Mouse (Mus musculus) 416B (cell line): ENCODE measurements at regions not wholly inside any gene's neighbourhood (a gene's known extent, or its start where the extent isn't known, plus 50 kb on each side); places are given as distances from the start of the nearest gene placed in this dataset.
"Not testable (repeated sequence)": the region's sequence is repeated elsewhere in the genome, so short reads cannot be mapped to it uniquely, and the experiment has no call there.

Source experiments
- DNase-seq: peaks from one replicate; pipeline ENCODE4 v3.0.0; 2011; ENCODE audit warnings: low read depth

DNA sequence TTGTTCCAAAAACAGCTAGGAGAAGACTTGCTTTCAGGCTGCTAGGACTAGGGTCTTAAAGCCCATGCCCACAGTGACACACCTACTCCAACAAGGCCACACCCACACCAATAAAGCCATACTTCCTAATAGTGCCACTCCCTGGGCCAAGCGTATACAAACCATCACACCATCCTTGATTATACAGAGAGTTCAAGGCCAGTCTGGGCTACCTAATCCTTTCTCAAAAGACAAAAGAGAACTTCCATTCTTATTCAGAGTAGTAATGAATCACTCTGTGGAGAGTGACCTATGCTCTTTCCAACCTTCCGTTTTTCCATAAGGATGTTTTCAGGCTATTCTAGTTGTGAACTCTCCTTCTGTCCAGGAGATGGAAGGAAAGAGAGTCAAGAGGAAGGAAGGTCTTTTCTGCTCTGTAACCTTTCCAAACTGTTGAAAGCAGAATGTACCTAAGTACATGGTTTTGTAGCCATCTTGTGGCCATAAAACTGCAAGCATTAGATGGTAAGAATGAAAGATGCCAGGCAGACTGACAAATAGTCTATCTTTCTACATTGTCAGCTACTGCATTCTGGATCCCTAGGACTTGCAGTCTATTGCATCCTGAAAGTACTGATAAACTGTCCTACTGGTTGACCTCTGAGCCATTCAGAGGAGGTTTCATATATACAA, 145.8 kb upstream of the Mon1b start:
- DNase-seq, result no peak

DNA sequence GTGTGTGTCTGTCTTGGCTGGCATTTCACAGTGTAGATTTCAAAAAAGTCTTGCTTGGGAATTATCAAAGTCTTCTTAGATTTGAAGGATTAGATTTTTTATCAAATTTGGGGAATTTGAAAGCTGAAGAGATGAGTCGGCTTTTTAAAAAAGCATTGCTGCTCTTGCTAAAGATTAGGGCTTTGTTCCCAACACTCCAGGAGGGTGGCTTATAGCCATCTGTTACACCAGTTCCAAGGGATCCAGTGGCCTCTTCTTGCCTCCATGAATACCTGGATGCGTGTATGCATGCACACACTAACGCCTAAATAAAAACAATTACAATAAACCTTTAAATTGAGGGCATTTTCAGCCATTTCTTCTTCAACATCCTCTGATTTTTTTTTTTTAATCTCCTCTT, 144.5 kb upstream of the Mon1b start:
- no peak for DNase-seq

DNA sequence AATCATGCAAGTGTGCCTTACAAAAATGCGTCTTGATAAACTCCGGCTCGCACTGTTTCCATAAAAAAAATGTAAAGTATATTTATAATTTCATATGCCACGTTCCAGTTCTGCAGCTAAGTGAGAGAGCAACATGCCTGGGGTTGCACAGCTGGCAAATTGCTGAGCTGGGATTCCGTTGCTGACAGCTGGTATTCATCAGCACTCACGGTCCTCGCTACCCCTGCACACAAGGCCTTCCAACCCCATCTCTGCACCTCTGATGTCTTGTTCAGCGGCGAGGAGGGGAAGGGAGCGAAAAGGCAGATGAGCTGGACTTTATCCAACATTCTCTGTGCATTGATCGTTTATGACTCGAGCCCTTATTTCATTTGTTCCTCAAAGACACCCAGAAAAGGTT, 138.5 kb upstream of the Mon1b start:
- DNase-seq, result no peak

DNA sequence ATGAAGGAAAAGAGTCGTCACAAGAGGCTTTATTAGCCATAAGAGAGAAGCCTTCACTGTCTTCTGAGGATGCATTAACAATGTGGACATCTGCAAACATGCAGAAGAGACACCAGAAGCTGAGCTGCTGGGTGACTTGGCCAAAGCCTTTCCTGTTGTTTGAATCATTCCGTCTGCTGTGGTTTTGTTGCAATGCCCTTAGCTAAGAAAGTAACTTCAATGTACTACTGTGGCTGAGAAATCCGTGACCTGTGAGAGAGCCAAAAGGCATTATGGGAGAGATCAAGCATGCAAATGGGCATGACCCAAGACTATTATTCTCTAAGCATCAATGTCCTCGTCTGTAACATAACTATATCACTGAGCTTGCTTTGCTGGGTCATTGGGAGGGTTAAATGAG, 132.7 kb upstream of the Mon1b start:
- no peak for DNase-seq

DNA sequence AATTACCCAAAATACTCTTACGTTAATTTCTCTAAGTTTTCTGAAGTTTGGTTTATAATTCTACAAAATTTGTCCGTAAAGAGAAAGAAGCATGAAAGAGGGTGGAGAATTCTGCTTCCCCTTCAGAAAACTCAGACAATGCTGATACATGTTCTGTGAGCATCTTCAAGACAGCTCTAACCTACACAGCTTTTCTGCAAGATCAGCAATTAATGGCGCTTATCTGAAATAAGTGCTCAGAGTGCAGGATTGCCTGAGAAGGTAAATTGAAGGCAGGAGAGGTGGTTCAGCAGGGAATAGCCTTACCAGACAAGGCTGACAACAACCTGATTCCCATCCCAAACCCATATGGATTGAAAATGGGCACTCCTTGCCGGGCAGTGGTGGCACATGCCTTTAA, 122.5 kb upstream of the Mon1b start:
- DNase-seq, result no peak

DNA sequence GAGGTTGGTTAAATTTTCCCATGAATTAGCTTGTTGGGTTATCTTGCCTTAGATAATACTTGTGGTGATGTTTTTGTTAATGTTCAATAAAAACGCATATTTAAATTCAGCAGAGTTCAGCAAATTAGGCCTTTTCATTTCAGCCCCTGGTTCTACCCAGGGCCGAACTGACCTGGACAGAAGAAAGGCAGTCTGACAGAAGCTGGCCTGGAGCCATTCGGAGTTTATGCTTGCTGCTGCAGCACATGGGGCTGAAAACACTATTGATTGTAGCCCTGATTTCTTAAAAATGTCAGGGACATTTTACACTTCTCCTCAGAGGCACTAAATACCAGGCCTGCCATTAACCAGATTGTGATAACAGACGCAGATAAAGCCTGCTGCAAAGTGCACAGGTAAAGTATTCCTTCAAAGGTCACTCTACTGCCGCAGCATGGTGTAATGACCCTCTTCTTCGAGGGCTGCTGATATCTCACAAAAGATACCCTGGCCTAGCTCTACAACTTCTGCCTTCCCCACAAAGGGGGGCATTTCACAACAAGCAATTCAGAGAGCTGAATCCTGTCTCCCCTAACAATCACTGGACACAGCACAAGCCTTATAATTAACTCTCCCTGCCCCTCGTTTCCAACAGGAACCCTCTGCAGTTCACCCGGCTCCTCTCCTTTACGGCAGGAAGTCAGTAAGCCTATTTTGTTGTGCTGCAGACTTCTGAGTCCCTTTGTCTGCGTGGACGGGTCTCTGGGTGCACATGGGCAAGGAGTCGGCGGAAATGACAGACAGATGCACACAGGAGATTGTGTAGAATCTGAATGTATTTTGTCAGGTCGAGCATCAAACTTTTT, 121.3 kb upstream of the Mon1b start:
- no peak for DNase-seq

DNA sequence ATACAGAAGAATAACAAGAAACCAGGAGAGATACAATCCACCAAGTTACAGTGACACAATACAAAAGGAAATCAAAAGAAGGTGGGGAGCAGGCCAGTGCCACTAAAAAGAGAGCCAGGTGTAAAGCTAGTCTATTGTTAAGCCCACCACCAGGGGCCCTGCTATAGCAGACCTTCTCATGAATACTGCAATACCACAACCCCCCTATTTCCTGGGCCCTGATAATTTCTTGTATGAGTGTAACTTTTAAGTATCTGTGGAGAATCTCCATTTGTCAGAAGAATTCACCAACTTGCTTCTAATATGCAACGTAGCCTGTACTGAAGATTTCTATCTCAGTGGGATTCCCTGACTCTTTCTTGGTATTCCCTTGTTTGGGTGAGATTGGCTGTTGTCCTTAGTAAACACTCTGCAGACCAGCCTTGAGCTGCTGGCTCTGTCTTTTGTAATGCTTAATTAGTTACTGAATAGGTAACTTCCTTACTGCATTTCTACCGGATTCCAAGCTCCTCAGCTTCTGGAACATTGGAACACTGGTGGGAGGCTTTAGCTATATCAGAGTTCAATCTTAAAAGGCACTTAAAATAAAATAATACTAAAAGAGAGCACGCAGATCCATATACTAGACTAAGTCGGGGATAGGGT, 120.5 kb upstream of the Mon1b start:
- not testable (repeated sequence) for DNase-seq

DNA sequence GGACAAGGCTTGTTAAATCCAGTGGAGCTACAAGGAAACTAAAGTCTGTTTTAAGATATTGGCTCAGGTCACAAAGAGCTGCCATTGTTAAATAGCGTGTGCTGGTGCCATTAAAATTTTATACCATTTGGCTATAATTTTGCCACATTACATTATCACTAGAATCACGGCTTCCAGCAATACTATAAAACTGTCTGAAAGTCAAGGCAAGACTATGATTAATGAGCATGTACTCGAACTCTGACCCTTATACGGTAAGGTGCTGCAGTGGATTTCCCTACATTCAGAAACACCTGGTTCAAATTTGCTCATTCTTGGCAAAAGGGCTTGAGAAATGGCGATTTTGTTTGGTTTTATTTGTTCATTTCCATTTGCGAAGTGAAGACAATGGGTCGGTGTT, 119.2 kb upstream of the Mon1b start:
- DNase-seq, result no peak

DNA sequence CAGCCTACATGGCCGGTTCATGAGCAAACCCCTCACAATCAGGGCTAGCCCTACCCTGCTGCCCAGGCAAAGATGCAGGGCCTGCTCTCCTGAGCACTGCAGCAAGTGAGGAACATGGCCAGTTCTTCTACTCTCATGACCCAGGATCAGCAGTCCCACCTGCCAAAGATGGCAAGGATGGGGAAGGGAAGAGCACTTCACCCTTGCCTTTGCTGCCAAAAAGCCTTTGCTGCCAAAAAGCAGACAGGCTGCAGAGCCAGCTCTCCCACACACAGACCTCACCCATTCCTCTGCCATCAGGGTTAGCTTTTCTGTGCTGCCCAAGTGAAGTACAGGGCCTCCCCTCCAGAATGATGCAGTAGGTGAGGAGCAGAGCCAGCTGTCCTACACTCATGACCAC, 117.5 kb upstream of the Mon1b start:
- no peak for DNase-seq

DNA sequence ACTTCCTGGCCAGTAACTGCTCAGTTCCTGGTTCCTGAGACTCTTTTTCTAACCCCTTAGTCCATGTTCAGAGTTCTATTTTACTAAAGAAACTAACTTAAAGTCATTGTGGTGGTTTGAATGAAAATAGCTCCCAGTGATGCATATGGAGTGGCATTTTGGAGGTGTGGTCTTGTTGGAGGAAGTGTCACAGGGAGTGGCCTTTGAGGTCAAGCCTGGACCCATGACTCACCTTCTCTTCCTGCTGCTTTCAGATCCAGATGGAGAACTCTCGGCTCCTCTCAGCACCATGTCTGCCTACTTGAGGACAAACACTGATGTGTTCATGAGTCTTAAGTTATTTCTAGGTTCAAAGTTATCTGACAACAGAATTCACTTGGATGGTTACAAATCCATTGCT, 111.8 kb upstream of the Mon1b start:
- no peak for DNase-seq

DNA sequence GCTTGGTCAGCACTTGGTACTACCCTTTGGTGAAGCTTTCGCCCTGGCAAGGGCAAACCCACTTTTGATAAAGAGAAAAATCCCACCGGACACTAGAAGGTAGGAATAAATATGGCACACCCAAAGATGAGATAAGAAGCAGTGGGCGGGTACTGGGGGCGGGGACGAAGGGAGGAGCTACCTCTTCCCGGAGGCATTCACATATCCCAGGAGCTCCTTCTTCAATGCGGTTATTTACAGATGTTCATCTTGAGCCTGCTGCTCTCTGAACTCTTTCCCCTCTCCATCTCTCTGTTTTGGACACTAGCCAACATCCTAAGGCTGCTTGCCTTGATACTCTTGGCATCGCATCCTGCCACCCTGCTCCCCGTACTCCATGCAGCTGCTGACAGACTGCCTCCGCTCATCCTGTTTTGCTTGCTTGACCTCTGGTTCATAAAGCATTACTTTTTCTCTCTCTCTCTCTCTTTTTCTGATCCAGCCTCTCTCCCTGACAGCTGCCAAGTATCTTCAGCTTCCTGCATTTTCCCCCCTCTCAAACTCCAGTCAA, 104.2 kb upstream of the Mon1b start:
- no peak for DNase-seq

DNA sequence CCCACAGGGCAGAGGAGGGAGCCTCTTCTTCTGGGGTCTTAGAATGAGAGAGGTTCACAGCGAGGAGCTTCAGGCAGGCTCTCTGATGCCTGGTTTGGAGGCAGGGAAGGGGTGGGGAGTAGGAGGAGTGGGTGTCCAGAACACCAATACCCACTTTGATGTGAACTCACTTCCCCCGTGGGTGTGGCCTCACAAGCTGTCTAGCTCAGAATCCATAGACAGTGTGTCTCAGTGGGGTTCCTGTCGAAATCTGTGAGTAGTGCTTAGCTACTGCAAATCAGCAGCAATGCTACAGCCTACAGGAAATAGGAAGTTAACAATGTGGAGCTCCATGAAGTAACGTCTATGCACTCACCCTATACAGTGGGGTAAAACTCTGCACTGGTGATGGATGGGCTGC, 102.5 kb upstream of the Mon1b start:
- DNase-seq, result no peak

DNA sequence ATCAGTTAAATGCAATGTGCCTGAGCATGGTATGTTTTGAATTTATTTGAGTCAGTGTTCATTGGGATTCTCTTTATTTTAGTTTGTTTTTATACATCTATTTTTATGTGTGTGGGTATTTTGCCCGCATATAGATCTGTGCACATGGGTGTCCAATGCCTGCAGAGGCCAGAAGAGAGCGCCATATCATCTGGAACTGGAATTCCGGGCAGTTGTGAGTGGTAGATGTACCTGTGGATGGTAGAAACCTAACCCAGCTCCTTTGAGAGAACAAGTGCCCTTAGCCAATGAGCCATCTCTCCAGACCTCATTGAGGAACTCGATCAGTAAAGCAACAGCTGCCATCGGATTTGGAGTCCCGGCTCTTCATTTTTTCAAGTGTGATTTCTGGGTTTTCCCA, 94.0 kb upstream of the Mon1b start:
- DNase-seq, result no peak

DNA sequence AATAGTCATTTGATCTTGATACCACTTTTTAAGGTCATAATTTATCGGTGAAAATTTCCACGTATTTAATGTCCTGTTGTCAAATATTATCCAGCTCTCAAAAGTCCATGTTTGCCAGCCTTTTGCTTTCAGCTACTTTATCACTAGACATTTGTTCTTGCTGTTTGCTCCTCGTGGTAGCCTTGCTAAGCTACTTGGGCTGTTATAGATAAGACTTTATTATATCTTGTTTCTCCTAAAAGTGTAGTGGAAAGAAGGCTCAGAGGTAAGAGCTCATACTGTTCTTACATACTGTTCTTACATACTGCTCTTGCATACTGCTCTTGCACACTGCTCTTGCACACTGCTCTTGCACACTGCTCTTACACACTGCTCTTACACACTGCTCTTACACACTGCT, 93.3 kb upstream of the Mon1b start:
- no peak for DNase-seq

DNA sequence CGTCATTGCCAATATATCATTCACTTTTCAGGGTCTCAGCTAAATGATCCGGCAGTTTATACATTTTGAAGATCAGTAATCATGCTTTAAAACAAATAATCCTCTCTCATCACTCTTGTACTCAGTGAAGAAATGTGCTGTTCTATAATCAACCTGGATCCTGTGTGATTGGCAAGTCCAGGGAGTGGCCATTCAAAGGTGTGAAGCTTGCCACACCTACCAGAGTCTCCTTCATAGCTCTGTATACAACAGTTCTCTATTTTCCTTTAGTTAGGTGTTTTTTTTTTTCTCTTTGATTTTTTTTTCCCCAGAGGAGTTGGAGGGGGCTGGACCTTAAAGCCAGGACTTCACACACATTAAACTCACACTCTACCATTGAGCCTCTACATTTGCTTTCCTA, 92.7 kb upstream of the Mon1b start:
- DNase-seq, result no peak

DNA sequence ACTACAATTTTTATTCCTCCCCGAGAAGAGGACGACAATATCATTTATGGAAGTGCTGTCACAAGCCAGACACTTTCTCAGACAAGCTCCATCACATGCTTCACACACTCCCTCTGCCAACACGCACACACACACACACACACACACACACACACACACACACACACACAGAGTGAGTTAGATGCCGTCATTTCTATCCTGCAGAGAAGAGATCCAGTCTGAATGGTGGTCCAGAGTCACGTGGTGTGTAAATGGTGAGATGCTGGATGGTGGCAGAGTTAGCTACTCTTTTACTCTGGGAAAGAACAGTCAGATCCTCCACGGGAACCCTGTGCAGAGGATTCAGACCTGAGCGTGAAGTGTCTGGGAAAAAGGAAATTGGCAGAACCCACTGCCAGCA, 86.2 kb upstream of the Mon1b start:
- no peak for DNase-seq

DNA sequence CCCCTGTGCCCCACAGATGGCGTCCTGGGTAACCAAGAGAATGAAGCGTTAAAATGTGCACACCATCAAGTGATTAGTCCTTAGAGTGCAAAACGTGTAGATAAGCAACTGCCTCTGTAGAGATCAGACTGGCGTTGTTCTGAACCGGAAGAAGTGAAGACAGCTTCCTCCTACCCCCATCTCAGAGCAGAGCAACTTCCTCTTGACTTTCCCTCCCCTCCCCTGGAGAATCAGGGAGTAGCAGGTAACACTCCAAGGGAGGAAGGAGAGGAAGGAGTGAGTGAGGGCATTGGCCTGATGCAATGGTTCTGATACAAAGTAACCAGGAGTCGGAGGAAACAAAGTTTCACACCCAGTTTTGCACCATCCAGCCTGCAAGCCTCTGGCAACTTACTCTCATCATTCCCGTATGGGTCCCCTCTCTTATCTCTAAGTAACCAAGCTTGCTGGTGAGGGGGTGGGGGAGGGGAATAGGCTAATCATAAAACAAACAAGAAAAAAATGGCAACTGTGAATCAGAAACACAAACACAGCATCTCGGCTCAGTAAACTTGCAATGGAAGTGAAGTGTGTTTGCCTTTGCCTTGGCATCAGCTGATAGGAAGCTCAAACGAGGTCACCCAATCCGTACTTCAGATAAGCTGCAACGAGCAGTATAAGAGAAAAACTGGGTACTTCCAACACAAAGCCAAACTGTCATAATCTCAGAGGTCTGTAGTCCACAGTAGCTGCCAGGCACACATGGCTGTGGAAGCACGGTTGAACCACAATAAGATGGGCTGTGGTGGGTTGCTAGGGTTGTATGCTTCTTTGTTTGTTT, 83.7 kb upstream of the Mon1b start:
- DNase-seq, result no peak

DNA sequence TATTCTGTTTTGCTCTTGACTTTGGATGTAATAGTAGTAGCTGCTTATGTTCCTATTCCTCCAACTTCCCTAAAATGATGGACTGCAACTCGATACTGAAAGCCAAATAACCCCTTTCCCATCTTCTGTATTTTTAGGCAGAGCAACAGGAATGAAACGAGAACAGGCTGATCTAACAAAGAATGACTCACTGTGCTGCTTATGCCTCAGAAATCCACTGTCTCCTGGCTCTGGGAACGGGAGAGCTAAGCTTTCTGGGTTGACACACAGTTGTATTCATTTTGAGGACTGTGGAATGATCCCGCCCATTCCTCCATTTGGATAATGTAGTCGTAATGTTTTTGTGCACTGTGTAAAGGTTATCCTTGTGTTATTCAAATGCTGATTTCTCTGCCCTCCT, 82.6 kb upstream of the Mon1b start:
- no peak for DNase-seq

DNA sequence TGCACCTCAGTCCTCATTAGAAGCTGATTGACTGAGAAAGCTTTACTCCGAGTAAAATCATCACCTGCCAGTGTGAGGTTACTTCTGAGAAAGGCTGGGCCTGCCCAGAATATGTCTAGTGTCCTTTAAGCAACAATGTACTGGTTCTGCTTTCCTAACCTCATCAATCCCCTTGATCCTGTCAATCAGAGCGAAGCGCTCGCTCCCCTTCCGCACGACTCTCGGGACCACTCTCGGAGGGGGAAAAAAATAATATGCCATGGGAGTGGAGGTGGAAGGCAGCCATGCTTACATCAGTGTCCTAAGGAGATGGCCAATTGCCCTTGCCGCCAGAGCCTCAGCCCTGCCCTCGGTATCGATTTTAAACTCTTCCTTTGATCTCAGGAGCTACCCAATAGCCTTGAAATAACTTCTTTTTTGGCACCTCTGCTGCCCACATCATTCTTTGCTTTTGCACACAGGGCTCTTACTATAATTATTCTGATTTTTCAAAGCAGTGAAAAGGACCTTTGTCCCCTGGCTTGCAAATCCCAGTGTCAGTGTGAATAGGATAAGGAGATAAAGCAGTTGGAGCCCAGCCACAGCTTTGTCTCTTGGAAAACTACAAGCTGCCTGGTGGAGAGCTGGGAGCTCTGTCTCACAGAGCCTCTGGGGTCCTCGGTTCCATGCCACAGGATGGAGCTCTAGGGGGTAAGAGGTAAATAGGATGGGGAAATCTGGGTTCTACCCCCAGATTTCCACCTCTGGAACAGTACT, 80.5 kb upstream of the Mon1b start:
- DNase-seq, result no peak

DNA sequence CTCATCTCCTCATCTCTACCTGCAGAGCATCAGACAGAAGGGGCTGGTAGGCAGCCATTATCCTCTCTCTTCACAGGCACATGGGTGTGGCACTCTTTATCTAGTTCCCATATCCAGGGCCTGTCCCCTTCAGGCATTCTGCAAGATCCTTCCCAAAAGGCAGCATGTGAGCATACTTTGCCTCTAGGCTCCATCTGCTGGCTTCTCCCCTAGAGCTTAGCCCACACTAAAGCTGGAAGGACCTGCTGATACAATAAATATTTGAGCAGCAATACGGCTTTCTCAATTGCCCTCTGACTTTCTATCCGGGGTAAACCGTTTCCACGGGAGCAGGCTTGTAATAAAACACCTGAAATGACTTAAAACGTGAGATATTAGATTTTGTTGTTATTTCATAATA, 78.4 kb upstream of the Mon1b start:
- DNase-seq, result no peak

DNA sequence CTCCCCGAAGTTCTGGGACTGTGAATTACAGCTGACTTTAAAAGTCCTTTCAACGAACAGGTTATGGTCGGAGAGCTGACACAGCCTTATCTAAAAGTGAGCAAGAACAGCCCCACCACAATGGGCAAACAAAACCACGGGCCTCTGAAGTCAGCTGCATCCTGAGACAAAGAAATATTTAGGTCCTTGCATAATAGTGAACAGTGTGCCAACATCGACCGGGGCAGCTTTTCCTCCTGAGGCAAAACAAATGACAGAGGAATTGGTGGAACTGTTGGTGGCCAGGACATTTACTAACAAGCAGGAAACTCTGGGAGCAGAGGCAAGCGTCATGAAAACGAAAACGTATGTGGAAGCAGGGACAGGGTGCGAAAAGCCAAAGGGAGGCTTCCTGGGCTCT, 54.3 kb upstream of the Mon1b start:
- DNase-seq, result peak; percentile 52
